Mouse (Mus musculus): ENCODE data around the gene Cradd. TPM values are rescaled to one million over a fixed set of nuclear protein-coding genes. Genes with fewer than 3 reads are reported as not detected.
A peak's percentile ranks its signal among the peaks of the same experiment; 100 is the strongest.

The Cradd gene
- total RNA-seq (2015) (10.7 and 12.2 TPM in 2 replicates), total RNA-seq (2017) (3.5 and 3.8 TPM in 2 replicates)

GRCm38 (mm10) chr10:95323393-95324277 is at the start of gene Cradd:
TSS of gene Cradd (minus strand) at chr10:95324133.
- ATAC-seq (replicated peaks; ENCODE audit: poor library complexity), result peak; percentile 95

- ATAC-seq (replicated peaks; ENCODE audit: poor library complexity), result no peak
Measured at GRCm38 (mm10) chr10:95373340-95373739, 49.4 kb upstream of the Cradd start.

- peak; percentile 58 for ATAC-seq (replicated peaks; ENCODE audit: poor library complexity)
Measured at GRCm38 (mm10) chr10:95371942-95372341, 48.0 kb upstream of the Cradd start.

- no peak for ATAC-seq (replicated peaks; ENCODE audit: poor library complexity)
Measured at GRCm38 (mm10) chr10:95369190-95369589, 45.3 kb upstream of the Cradd start.

GRCm38 (mm10) chr10:95368151-95368550 is 44.2 kb upstream of the Cradd start:
- ATAC-seq (replicated peaks; ENCODE audit: poor library complexity), result no peak

GRCm38 (mm10) chr10:95367661-95368089 is 43.7 kb upstream of the Cradd start:
- peak; percentile 52 for ATAC-seq (replicated peaks; ENCODE audit: poor library complexity)

- no peak for ATAC-seq (replicated peaks; ENCODE audit: poor library complexity)
Measured at GRCm38 (mm10) chr10:95367241-95367640, 43.3 kb upstream of the Cradd start.

- ATAC-seq (replicated peaks; ENCODE audit: poor library complexity), result no peak
Measured at GRCm38 (mm10) chr10:95362326-95362725, 38.4 kb upstream of the Cradd start.

GRCm38 (mm10) chr10:95361260-95361841 is 37.4 kb upstream of the Cradd start:
- ATAC-seq (replicated peaks; ENCODE audit: poor library complexity), result peak; percentile 70

GRCm38 (mm10) chr10:95360048-95360447 is 36.1 kb upstream of the Cradd start:
- ATAC-seq (replicated peaks; ENCODE audit: poor library complexity), result no peak

GRCm38 (mm10) chr10:95357721-95358120 is 33.8 kb upstream of the Cradd start:
- peak; percentile 92 for ATAC-seq (replicated peaks; ENCODE audit: poor library complexity)

- no peak for ATAC-seq (replicated peaks; ENCODE audit: poor library complexity)
Measured at GRCm38 (mm10) chr10:95356711-95357110, 32.8 kb upstream of the Cradd start.

- no peak for ATAC-seq (replicated peaks; ENCODE audit: poor library complexity)
Measured at GRCm38 (mm10) chr10:95355678-95356268, 31.8 kb upstream of the Cradd start.

GRCm38 (mm10) chr10:95354673-95355072 is 30.7 kb upstream of the Cradd start:
- no peak for ATAC-seq (replicated peaks; ENCODE audit: poor library complexity)

GRCm38 (mm10) chr10:95354047-95354446 is 30.1 kb upstream of the Cradd start:
- no peak for ATAC-seq (replicated peaks; ENCODE audit: poor library complexity)

- no peak for ATAC-seq (replicated peaks; ENCODE audit: poor library complexity)
Measured at GRCm38 (mm10) chr10:95348457-95348856, 24.5 kb upstream of the Cradd start.

GRCm38 (mm10) chr10:95347776-95348175 is 23.8 kb upstream of the Cradd start:
- no peak for ATAC-seq (replicated peaks; ENCODE audit: poor library complexity)

- ATAC-seq (replicated peaks; ENCODE audit: poor library complexity), result no peak
Measured at GRCm38 (mm10) chr10:95342833-95343590, 19.1 kb upstream of the Cradd start.

- no peak for ATAC-seq (replicated peaks; ENCODE audit: poor library complexity)
Measured at GRCm38 (mm10) chr10:95340676-95341075, 16.7 kb upstream of the Cradd start.

GRCm38 (mm10) chr10:95337589-95337988 is 13.7 kb upstream of the Cradd start:
- ATAC-seq (replicated peaks; ENCODE audit: poor library complexity), result no peak
